Mouse (Mus musculus): ENCODE results near the gene Pdxk. TPM values are rescaled to one million over a fixed set of nuclear protein-coding genes. Genes with fewer than 3 reads are reported as not detected.
A peak's percentile ranks its signal among the peaks of the same experiment; 100 is the strongest.

Pdxk gene
- total RNA-seq, 2 experiments from 2014 or later = 5.1 to 6.6 TPM

- no peak for DNase-seq
- intact Hi-C loops (cut with DNase I) = no loop called here
Observed at GRCm38 (mm10) chr10:78462945-78463768, 1.6 kb downstream of the Pdxk start.

- intact Hi-C loops (cut with DNase I) = no loop called here
- DNase-seq = no peak
Observed at GRCm38 (mm10) chr10:78461767-78462166, 3.0 kb downstream of the Pdxk start.

DNA sequence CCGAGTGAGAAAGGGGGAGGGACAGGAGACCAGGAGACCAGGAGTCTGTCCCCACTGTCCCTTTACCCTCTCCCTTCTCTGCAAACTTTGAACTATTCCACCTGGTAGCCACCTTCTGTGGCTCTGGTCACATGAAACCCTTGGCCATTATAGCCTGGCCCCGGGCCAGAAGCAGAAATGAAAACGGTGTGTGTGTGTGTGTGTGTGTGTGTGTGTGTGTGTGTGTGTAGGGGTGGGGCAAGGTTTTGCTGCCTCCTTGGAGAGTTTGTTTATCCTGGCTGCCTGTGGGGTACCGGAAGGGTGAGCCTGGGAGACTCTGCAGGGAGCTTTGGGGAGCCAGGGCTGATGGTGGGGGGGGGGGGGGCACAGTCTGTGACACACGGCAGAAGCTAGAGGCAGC is 4.3 kb downstream of the Pdxk start:
- intact Hi-C loops (cut with DNase I) = no loop called here
- no peak for DNase-seq

- intact Hi-C loops (cut with DNase I) = no loop called here
- peak; percentile 43 to 45 for DNase-seq
Observed at GRCm38 (mm10) chr10:78458348-78459111, 6.2 kb downstream of the Pdxk start.

DNA sequence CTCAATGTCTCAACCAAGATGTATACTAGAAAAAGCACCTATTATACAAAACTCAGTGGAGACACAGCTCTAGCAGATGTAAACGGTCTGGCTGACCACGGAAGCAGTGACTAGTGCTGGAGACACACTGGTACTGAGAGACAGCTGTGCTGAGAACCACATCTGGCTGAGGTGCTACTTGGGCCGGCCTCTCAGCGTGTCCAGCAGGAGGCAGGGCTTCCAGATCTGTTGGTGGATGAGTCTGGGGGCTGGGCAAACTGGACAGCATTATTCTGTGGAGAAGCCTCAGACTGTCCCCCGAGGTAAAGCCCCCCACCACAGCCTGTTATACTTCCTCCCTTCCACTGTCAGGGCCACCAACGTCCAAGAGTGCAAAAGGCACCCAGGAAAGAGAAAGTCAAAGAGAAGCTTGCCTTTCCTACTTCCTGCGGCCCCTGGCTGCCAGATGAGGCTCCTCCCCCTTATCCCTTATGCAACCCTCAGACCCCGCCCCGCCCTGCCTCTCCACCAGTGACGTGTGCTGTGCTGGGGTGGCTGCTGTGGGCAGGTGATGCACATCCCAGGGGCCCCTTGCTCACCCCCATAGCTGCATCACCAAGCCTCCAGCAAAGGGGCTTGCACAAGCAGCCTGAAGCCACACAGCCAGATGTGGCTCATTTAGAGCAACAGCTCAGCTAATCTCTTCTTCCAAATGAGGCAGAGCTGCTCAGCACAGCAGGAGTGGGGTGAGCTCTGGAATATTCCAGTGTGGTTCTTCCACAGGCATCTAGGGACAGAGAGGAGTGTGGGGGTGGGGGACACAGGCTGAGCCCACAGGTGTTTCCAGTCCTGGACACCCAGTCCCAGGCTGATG is 7.1 kb downstream of the Pdxk start:
- intact Hi-C loops (cut with DNase I) = no loop called here
- DNase-seq = peak; percentile 68 to 69

- DNase-seq = no peak
- intact Hi-C loops (cut with DNase I) = no loop called here
Observed at GRCm38 (mm10) chr10:78456696-78457095, 8.1 kb downstream of the Pdxk start.

DNA sequence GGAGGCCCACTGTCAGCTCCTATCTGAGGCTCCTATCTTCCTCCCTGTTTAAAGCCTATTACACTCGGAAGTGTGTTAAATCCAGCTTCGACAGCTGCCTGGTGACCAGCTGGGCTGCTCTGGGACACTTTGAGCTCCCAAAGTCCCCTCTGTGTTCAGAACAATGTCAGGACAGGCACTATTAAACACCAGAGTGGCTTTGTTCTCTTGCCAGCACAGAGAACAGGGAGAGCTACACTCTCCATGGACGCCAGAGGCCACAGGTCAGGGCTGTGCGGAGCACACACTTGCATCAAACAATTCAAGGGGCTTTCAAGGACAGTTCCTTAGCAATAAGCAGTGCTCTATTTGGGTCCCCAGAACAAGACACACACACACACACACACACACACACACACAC is 12.1 kb downstream of the Pdxk start:
- intact Hi-C loops (cut with DNase I) = no loop called here
- no peak for DNase-seq

DNA sequence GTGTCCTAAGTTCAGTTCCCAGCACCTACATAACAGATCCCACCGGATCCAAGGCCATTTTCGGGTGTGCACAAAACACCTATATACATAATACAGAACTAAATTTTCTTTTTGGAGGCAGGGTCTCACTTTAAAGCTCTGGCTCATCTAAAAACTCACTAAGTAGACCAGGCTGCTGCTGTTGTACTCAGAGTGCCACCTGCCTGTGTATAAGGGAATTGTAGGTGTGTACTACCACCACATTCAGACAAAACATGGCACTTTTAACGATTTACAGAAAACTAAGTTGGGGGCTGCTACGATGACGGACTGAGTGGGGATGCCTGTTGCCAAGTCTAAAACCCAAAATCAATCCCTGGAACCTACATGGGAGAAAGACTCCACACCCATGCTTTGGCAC is 14.0 kb downstream of the Pdxk start:
- DNase-seq = no peak
- intact Hi-C loops (cut with DNase I) = no loop called here

DNA sequence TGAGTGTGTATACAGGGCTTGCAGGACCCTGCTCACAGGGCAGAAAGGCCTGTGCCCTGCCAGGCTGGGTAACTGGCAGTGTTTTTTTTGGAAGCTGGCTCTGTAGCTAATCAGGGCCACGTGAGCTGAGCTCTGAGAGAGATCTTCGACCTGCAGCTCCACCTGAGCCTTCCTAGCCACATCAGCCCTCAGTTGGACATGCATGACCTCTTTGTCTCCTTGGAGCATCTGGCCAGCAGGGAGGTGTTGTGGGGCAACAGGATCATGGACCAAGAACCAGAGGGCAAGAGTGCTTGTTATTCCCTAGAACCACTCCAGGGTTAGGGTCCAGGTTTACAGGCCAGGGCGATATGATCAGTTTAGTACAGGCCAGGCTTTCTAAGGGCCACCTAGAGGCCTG is 17.4 kb downstream of the Pdxk start:
- no peak for DNase-seq
- intact Hi-C loops (cut with DNase I) = no loop called here

DNA sequence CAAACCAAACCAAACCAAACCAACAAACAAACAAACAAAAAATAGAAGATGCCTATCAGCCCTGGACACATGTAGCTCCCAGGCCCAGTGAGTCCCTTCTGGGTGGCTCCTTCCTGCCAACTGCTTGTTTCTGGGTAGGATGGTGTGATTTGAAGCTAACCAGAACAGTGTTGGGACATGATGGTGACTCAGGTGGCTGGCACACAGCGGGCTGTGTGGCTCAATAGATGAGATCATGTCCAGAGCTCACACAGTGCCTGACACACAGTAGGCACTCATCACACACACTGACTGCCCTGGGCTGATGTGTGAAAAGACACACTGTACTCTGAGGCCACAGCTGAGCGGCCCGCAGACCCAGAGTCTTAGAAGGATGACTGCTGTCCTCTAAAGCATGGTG is 18.6 kb downstream of the Pdxk start:
- intact Hi-C loops (cut with DNase I) = no loop called here
- DNase-seq = no peak

GRCm38 (mm10) chr10:78442292-78442691 is 22.5 kb downstream of the Pdxk start:
- intact Hi-C loops (cut with DNase I) = no loop called here
- DNase-seq = no peak

GRCm38 (mm10) chr10:78441606-78442005 is 23.2 kb downstream of the Pdxk start:
- DNase-seq = no peak
- intact Hi-C loops (cut with DNase I) = no loop called here

DNA sequence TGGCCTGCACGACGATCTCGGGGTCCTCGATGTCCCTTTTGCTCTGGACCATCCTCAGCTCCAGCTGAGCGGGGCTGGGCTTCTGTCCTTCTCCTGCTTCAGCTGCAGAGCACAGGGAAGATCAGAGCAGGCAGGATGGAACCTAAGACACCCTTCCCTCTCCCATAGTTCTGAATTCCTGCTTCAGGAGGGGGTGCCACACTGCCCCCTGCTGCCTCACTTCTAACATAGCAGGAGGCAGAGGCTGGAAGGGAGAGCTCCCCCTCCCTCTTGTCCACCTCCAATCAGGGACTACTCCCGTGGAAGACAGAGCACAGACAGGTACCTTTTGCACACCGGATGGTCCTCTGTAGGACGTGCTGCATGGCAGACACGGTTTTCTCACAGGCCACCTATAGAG is 24.0 kb downstream of the Pdxk start:
- DNase-seq = no peak
- intact Hi-C loops (cut with DNase I) = no loop called here

DNA sequence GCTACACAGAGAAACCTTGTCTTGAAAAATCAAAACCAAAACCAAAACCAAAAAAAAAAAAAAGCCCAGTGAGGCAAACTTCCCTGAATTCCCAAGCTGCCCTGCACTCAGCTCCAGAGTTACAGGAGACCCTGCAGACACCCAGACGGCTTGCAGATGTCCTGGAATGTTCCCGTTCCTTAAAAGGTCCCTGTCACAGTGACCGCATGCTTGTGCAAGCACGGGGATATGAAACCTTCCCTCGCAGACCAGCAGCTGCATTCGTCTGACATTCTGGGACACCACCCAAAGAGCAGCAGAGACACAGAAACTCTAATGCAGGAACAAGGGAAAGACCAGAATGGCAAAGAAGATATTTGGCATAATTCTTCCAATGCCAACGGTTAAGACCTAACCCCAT is 24.8 kb downstream of the Pdxk start:
- DNase-seq = no peak
- intact Hi-C loops (cut with DNase I) = loop anchor here (5.0 kb wide), 1 partner anchor 47 kb away; no protein-coding TSS in a partner anchor

GRCm38 (mm10) chr10:78439550-78439949 is 25.2 kb downstream of the Pdxk start:
- intact Hi-C loops (cut with DNase I) = loop anchor here (5.0 kb wide), 1 partner anchor 48 kb away; no protein-coding TSS in a partner anchor
- DNase-seq = no peak

DNA sequence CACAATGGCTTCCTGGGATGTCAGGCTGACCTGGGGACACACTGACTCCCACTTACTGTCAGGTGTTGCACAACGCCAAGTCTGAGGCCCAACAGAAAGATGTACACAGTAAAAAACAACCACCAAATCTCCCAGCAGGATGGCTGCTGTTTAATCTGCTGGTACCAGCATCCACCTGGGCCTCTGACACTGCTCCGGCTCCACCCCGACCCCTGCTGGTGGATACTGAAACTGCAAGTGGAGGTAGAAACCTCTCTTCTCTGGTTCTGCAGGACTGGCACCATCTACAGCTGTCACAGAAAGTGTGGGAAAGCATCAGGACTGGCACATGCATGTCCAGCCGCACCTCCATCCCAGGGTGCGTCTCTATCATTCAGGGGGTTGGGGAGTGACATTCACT is 26.7 kb downstream of the Pdxk start:
- intact Hi-C loops (cut with DNase I) = loop anchor here (5.0 kb wide), 1 partner anchor 49 kb away; no protein-coding TSS in a partner anchor
- DNase-seq = peak; percentile 68 to 71

- no peak for DNase-seq
- intact Hi-C loops (cut with DNase I) = no loop called here
Observed at GRCm38 (mm10) chr10:78432853-78433252, 31.9 kb downstream of the Pdxk start.

DNA sequence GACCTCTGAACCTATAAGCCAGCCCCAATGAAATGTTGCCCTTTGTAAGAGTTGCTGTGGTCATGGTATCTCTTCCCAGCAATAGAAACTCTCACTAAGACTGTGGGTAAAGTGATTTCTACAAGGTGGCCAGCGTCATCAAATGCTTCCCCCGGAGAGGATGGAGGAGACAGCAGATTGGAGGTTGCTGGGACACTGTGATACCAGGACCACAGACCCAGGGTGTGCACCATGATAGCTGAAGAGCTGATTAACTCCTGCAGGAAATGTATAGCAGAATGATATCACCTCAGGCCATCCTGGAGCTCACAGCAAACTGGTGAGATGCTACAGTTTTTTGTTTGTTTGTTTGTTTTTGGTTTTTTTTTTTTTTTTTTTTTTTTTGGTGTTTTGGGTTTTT is 35.0 kb downstream of the Pdxk start:
- intact Hi-C loops (cut with DNase I) = no loop called here
- no peak for DNase-seq

- DNase-seq = no peak
- intact Hi-C loops (cut with DNase I) = no loop called here
Observed at GRCm38 (mm10) chr10:78429180-78429579, 35.6 kb downstream of the Pdxk start.

DNA sequence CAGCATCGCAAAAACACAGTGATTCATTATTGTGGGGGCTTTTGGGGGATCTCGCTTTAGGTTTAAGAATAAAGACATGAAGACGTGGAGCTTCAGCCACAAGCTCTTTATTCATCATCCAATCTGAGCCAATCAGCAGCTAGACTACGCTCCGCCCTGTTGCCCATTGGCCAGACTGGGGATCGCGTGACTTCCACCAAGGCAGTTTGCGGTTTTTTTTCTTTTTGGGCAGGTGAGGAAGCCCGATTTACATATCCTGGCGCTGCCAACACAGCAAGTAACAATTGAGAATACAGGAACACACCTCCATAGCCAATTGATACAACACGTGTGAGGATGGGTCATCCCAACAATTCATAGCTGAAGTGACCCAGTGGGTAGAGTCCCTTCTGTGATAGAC is 36.7 kb downstream of the Pdxk start:
- no peak for DNase-seq
- intact Hi-C loops (cut with DNase I) = no loop called here

All from gastrocnemius, postnatal 36 days (tissue).